Mouse (Mus musculus) embryo, embryonic 11 days (tissue): ENCODE data around the gene Vezf1.
A peak's percentile ranks its signal among the peaks of the same experiment; 100 is the strongest.
"Not testable (repeated sequence)": the region's sequence is repeated elsewhere in the genome, so short reads cannot be mapped to it uniquely, and the experiment has no call there.

Experiments
- DNase-seq: peaks from one replicate; pipeline ENCODE4 v3.0.0-alpha.2; 2015

Gene Vezf1

GRCm38 (mm10) chr11:88067586-88068410 lies at the start of gene Vezf1:
Gene Vezf1 (plus strand): TSS chr11:88068279.
- DNase-seq = peak; percentile 92

- no peak for DNase-seq
These were observed 44.1 kb upstream of the Vezf1 start for GRCm38 (mm10) chr11:88023933-88024332.

GRCm38 (mm10) chr11:88027391-88028035 lies 40.6 kb upstream of the Vezf1 start:
- peak; percentile 24 for DNase-seq

- DNase-seq = peak; percentile 43
These were observed 39.8 kb upstream of the Vezf1 start for GRCm38 (mm10) chr11:88028193-88028684.

- no peak for DNase-seq
These were observed 37.9 kb upstream of the Vezf1 start for GRCm38 (mm10) chr11:88030219-88030618.

- no peak for DNase-seq
These were observed 37.2 kb upstream of the Vezf1 start for GRCm38 (mm10) chr11:88030836-88031235.

- no peak for DNase-seq
These were observed 36.3 kb upstream of the Vezf1 start for GRCm38 (mm10) chr11:88031753-88032152.

- no peak for DNase-seq
These were observed 32.1 kb upstream of the Vezf1 start for GRCm38 (mm10) chr11:88035970-88036369.

GRCm38 (mm10) chr11:88036761-88037251 lies 31.3 kb upstream of the Vezf1 start:
- no peak for DNase-seq

- DNase-seq = no peak
These were observed 30.7 kb upstream of the Vezf1 start for GRCm38 (mm10) chr11:88037386-88037785.

- DNase-seq = no peak
These were observed 29.0 kb upstream of the Vezf1 start for GRCm38 (mm10) chr11:88039066-88039465.

- no peak for DNase-seq
These were observed 23.8 kb upstream of the Vezf1 start for GRCm38 (mm10) chr11:88044314-88044713.

- DNase-seq = not testable (repeated sequence)
These were observed 22.9 kb upstream of the Vezf1 start for GRCm38 (mm10) chr11:88045159-88045558.

- no peak for DNase-seq
These were observed 22.2 kb upstream of the Vezf1 start for GRCm38 (mm10) chr11:88045878-88046277.

GRCm38 (mm10) chr11:88046323-88046937 lies 21.6 kb upstream of the Vezf1 start:
- no peak for DNase-seq

GRCm38 (mm10) chr11:88046944-88047794 lies 20.9 kb upstream of the Vezf1 start, which contains the start of gene Srsf1:
Gene Srsf1 (plus strand): TSS chr11:88047373.
- peak; percentile 100 for DNase-seq

- peak; percentile 83 for DNase-seq
These were observed 20.1 kb upstream of the Vezf1 start for GRCm38 (mm10) chr11:88047871-88048531.

GRCm38 (mm10) chr11:88048961-88049670 lies 19.0 kb upstream of the Vezf1 start:
- DNase-seq = no peak

GRCm38 (mm10) chr11:88049732-88050131 lies 18.3 kb upstream of the Vezf1 start:
- no peak for DNase-seq

- no peak for DNase-seq
These were observed 15.4 kb upstream of the Vezf1 start for GRCm38 (mm10) chr11:88052638-88053037.

GRCm38 (mm10) chr11:88053821-88054220 lies 14.3 kb upstream of the Vezf1 start:
- no peak for DNase-seq
